Mouse (Mus musculus) testis, adult 2 months (tissue): ENCODE data around the gene Slc25a25.

Experiments used
- CTCF ChIP-seq: fragments of 200-500 bp; IDR thresholded peaks from 2 replicates; pipeline ENCODE4 v1.5.1; 2012; ENCODE audit warnings: low read depth, mild to moderate bottlenecking, inconsistent platforms, low read length, moderate library complexity; ENCODE audit not compliant: control insufficient read depth, insufficient read depth, insufficient replicate concordance
- POLR2A ChIP-seq: fragments of 200-500 bp; IDR thresholded peaks from 2 replicates; pipeline ENCODE4 v1.6.1; 2012; ENCODE audit warnings: low read depth, mild to moderate bottlenecking, inconsistent platforms, low read length, moderate library complexity; ENCODE audit not compliant: control insufficient read depth

DNA sequence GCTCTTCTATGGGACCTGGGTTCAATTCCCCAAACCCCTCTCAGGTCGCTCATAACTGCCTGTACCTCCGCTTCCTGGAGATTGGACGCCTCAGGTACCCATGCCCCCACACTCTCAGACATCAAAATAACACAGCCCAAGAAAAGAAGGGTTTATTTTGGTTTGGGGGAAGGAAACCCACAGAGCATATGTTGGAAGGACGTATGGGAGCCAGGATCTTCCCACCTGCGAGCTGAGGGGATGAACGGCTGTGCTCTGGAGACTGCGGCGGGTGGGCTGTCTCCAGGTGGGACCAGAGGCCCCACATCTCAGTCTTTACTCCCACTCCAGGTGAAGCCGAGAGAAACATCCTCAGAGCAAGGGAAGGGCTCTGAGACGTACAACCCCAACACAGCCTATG, 74.3 kb downstream of the Slc25a25 start:
- TF ChIP-seq POLR2A (no peak), CTCF (no peak)
